ENCODE assay signal across 18 mouse cellular contexts in the genomic region with DNA sequence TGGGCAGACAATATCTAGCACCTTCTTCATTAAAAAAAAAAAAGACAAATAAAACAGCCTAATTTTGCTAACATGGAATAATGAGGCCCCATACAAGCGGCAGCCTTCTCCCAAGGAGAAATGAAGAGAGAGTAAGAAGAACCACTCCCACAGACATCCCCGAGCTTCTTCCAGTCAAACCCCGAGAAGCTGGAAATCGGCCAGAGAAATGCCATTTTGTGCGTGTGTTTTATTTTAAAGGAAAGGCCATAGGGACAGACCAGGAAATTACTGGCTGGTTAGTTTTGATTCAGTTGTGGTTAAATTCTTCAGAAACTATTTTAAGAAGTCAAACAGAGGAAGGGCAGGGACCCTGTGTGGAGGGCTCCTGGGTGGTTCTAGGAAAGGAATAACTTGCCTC.
DNase-seq lines count a peak whose midpoint lies in the region; ATAC-seq and TF ChIP-seq lines count a peak whose summit lies in the region.
"Had no signal": no experiment of that assay in that cellular context is flagged by ENCODE, and none has a peak within 500 bp of the region (broad histone marks: within the 10 kb centered on the region; RNA-seq: fewer than 3 reads in every experiment).

No protein-coding gene starts in this region.

- no peak overlapping the region for H3K4me2 ChIP-seq in hindbrain, postnatal 0 days (ENCODE audit: low read depth, low read length)
- H3K4me2 ChIP-seq in limb, embryonic 11.5 days (ENCODE audit: low read depth, severe bottlenecking) = no peak overlapping the region
- H3K4me2 ChIP-seq: heart, embryonic 13.5 days; neural tube, embryonic 13.5 days had no signal

- TF ChIP-seq POLR2A in brain, embryonic 14.5 days (IDR thresholded peaks at IDR 0.05; ENCODE audit: borderline replicate concordance, extremely low read depth, insufficient read depth, insufficient read length, poor library complexity, severe bottlenecking) = no peak

- 45% methylated on average over 5 of the region's 5 CpGs for WGBS in hindbrain, postnatal 0 days
- WGBS in hindbrain, embryonic 10.5 days = 70% methylated on average over 5 of the region's 5 CpGs
- 61% methylated on average over 5 of the region's 5 CpGs for WGBS in limb, embryonic 11.5 days
- 82% methylated on average over 5 of the region's 5 CpGs for WGBS in limb, embryonic 10.5 days

- DNase-seq in cerebellum, adult 11 months = peak; percentile 2
- no peak for DNase-seq in cerebellum, adult 11-12 months
- peak; percentile 18 for DNase-seq in hindbrain, postnatal 0 days (ENCODE audit: low spot score)
- DNase-seq in hindbrain, embryonic 10.5 days (ENCODE audit: low spot score) = no peak
- DNase-seq in limb, embryonic 11.5 days (ENCODE audit: low spot score) = peak; percentile 21
- DNase-seq in limb, embryonic 10.5 days (ENCODE audit: low spot score) = no peak
- DNase-seq in brain, embryonic 14.5 days (ENCODE audit: low read depth) = peak; percentile 21
- no peak for DNase-seq in right cerebral cortex, adult 2 months (ENCODE audit: low spot score in 2 of 2)
- DNase-seq: adrenal gland, adult 8-10 months; forebrain, postnatal 0 days; gastrocnemius, adult 2 months; heart, postnatal 36 days; kidney, postnatal 25 days had no signal

- H3K27me3 ChIP-seq in hindbrain, postnatal 0 days (ENCODE audit: insufficient read depth, low read length) = no peaks in the 10 kb centered on the region
- H3K27me3 ChIP-seq in hindbrain, embryonic 10.5 days (ENCODE audit: insufficient read depth, poor library complexity, severe bottlenecking) = no peaks in the 10 kb centered on the region
- no peaks in the 10 kb centered on the region for H3K27me3 ChIP-seq in limb, embryonic 11.5 days (ENCODE audit: control insufficient read depth, insufficient read depth, low read length)
- H3K27me3 ChIP-seq in limb, embryonic 10.5 days (ENCODE audit: low read depth, poor library complexity, severe bottlenecking) = peaks cover 13% of the 10 kb centered on the region; the same call in 1 of the 2 replicates
- H3K27me3 ChIP-seq: heart, embryonic 13.5 days; neural tube, embryonic 13.5 days had no signal

- H3K4me1 ChIP-seq in hindbrain, postnatal 0 days (ENCODE audit: insufficient read depth, low read length) = no peaks in the 10 kb centered on the region; the same call in 1 of the 2 replicates
- H3K4me1 ChIP-seq in hindbrain, embryonic 10.5 days (replicated peaks) = no peaks in the 10 kb centered on the region; the same call in 1 of the 2 replicates
- peaks cover 13% of the 10 kb centered on the region for H3K4me1 ChIP-seq in limb, embryonic 11.5 days (ENCODE audit: control insufficient read depth, insufficient read depth, low read length)
- peaks cover 42% of the 10 kb centered on the region for H3K4me1 ChIP-seq in limb, embryonic 10.5 days
- H3K4me1 ChIP-seq: midbrain, embryonic 10.5 days; neural tube, embryonic 13.5 days had no signal

- H3K27ac ChIP-seq in hindbrain, postnatal 0 days = no peak overlapping the region
- H3K27ac ChIP-seq in hindbrain, embryonic 10.5 days = no peak overlapping the region
- H3K27ac ChIP-seq in limb, embryonic 11.5 days (replicated peaks; ENCODE audit: low read depth, low read length) = no peak overlapping the region
- no peak overlapping the region for H3K27ac ChIP-seq in limb, embryonic 10.5 days
- H3K27ac ChIP-seq: gastrocnemius, adult 2 months; heart, embryonic 13.5 days; liver, embryonic 14.5 days; midbrain, embryonic 10.5 days; neural tube, embryonic 13.5 days; stomach, postnatal 0 days had no signal

- no peaks in the 10 kb centered on the region for H3K9me3 ChIP-seq in hindbrain, postnatal 0 days (ENCODE audit: low read length)
- H3K9me3 ChIP-seq in hindbrain, embryonic 10.5 days = no peaks in the 10 kb centered on the region
- no peaks in the 10 kb centered on the region for H3K9me3 ChIP-seq in limb, embryonic 11.5 days (ENCODE audit: control insufficient read depth, low read length)
- H3K9me3 ChIP-seq in limb, embryonic 10.5 days (replicated peaks) = no peaks in the 10 kb centered on the region
- H3K9me3 ChIP-seq: heart, embryonic 13.5 days; midbrain, embryonic 10.5 days; neural tube, embryonic 13.5 days had no signal

- no peak overlapping the region for H3K4me3 ChIP-seq in hindbrain, postnatal 0 days (ENCODE audit: low read length)
- no peak overlapping the region for H3K4me3 ChIP-seq in hindbrain, embryonic 10.5 days
- no peak overlapping the region for H3K4me3 ChIP-seq in limb, embryonic 11.5 days (ENCODE audit: low read depth, low read length)
- H3K4me3 ChIP-seq in limb, embryonic 10.5 days = no peak overlapping the region
- H3K4me3 ChIP-seq: gastrocnemius, adult 2 months; heart, embryonic 13.5 days; midbrain, embryonic 10.5 days; neural tube, embryonic 13.5 days had no signal

- no peak for ATAC-seq in hindbrain, postnatal 0 days
- ATAC-seq in limb, embryonic 11.5 days (ENCODE audit: insufficient number of reproducible peaks, low FRiP score, low TSS enrichment, low read depth) = no peak
- ATAC-seq: forebrain, postnatal 0 days had no signal

- TF ChIP-seq CTCF in hindbrain, postnatal 0 days (IDR thresholded peaks at IDR 0.05; ENCODE audit: low read depth) = no peak
- TF ChIP-seq CTCF in brain, embryonic 14.5 days (IDR thresholded peaks at IDR 0.05; ENCODE audit: borderline replicate concordance, extremely low read depth, insufficient read depth, insufficient read length) = no peak

- no peak overlapping the region for H3K9ac ChIP-seq in hindbrain, postnatal 0 days (replicated peaks; ENCODE audit: low read length)
- no peak overlapping the region for H3K9ac ChIP-seq in limb, embryonic 11.5 days (ENCODE audit: low read length)
- H3K9ac ChIP-seq: forebrain, postnatal 0 days; heart, embryonic 13.5 days; liver, embryonic 14.5 days; neural tube, embryonic 13.5 days had no signal

- H3K36me3 ChIP-seq in hindbrain, postnatal 0 days (ENCODE audit: insufficient read depth, low read length) = no peaks in the 10 kb centered on the region
- no peaks in the 10 kb centered on the region for H3K36me3 ChIP-seq in hindbrain, embryonic 10.5 days
- no peaks in the 10 kb centered on the region for H3K36me3 ChIP-seq in limb, embryonic 11.5 days (ENCODE audit: control insufficient read depth, insufficient read depth, low read length)
- H3K36me3 ChIP-seq in limb, embryonic 10.5 days = no peaks in the 10 kb centered on the region
- H3K36me3 ChIP-seq: heart, embryonic 13.5 days; midbrain, embryonic 10.5 days; neural tube, embryonic 13.5 days had no signal

Comparison
In these comparisons a context has a peak if more than half of its experiments do, and no peak if none do; other contexts are left out.
1. DNase-seq: peak in cerebellum, adult 11 months (single experiment), hindbrain, postnatal 0 days (single experiment), limb, embryonic 11.5 days (single experiment) and brain, embryonic 14.5 days (single experiment); none in cerebellum, adult 11-12 months (single experiment), hindbrain, embryonic 10.5 days (single experiment), limb, embryonic 10.5 days (single experiment) and right cerebral cortex, adult 2 months (0 of 2).